In genomic region chr5:24597221-24597728, GRCm38 (mm10) we compare ENCODE assay signal across 8 mouse cellular contexts. TPM values are rescaled to one million over a fixed set of nuclear protein-coding genes. Genes with fewer than 3 reads are reported as not detected.
DNase-seq lines count a peak whose midpoint lies in the region; ATAC-seq and TF ChIP-seq lines count a peak whose summit lies in the region.
"Had no signal": no experiment of that assay in that cellular context is flagged by ENCODE, and none has a peak within 500 bp of the region (broad histone marks: within the 10 kb centered on the region; RNA-seq: fewer than 3 reads in every experiment).

No protein-coding gene starts in this region.

- H3K4me2 ChIP-seq in embryonic facial prominence, embryonic 13.5 days, result peak overlapping the region; percentile 26
- no peak overlapping the region for H3K4me2 ChIP-seq in heart, embryonic 13.5 days
- no peak overlapping the region for H3K4me2 ChIP-seq in kidney, postnatal 0 days (ENCODE audit: low read length)
- no peak overlapping the region for H3K4me2 ChIP-seq in lung, embryonic 15.5 days

- no peak overlapping the region for H3K27ac ChIP-seq in ES-E14 (ENCODE audit: insufficient read depth, low read depth, low read length, poor library complexity, severe bottlenecking)
- H3K27ac ChIP-seq in bone marrow, adult 2 months (ENCODE audit: control insufficient read depth, insufficient read depth, low read depth, low read length, poor library complexity), result no peak overlapping the region
- peak overlapping the region; percentile 62 for H3K27ac ChIP-seq in embryonic facial prominence, embryonic 13.5 days
- no peak overlapping the region for H3K27ac ChIP-seq in heart, embryonic 13.5 days (replicated peaks)
- no peak overlapping the region for H3K27ac ChIP-seq in kidney, postnatal 0 days
- no peak overlapping the region for H3K27ac ChIP-seq in lung, embryonic 15.5 days

- DNase-seq in ES-E14 (ENCODE audit: low read depth, low spot score), result peak; percentile 82
- peak; percentile 94 for DNase-seq in kidney, postnatal 0 days (ENCODE audit: low spot score)

- no peaks in the 10 kb centered on the region for H3K9me3 ChIP-seq in ES-E14 (ENCODE audit: control insufficient read depth, insufficient read depth, low read depth, low read length)
- no peaks in the 10 kb centered on the region for H3K9me3 ChIP-seq in embryonic facial prominence, embryonic 13.5 days
- no peaks in the 10 kb centered on the region for H3K9me3 ChIP-seq in heart, embryonic 13.5 days
- no peaks in the 10 kb centered on the region for H3K9me3 ChIP-seq in kidney, postnatal 0 days (replicated peaks; ENCODE audit: low read length)
- H3K9me3 ChIP-seq in lung, embryonic 15.5 days, result no peaks in the 10 kb centered on the region

- H3K4me1 ChIP-seq in ES-E14 (ENCODE audit: control insufficient read depth in 2 of 2, insufficient read depth in 2 of 2, low read length in 2 of 2, poor library complexity in 1 of 2), result peaks cover 4 to 17% of the 10 kb centered on the region in 2 experiments; a peak in 3 of 4 replicates
- H3K4me1 ChIP-seq in bone marrow, adult 2 months (ENCODE audit: control insufficient read depth, insufficient read depth, low read length), result no peaks in the 10 kb centered on the region; the same call in 1 of the 2 replicates
- H3K4me1 ChIP-seq in embryonic facial prominence, embryonic 13.5 days, result peaks cover 47% of the 10 kb centered on the region
- H3K4me1 ChIP-seq in heart, embryonic 13.5 days, result peaks cover 56% of the 10 kb centered on the region
- H3K4me1 ChIP-seq in kidney, postnatal 0 days (replicated peaks; ENCODE audit: insufficient read depth, low read length), result peaks cover 28% of the 10 kb centered on the region
- peaks cover 41% of the 10 kb centered on the region for H3K4me1 ChIP-seq in lung, embryonic 15.5 days

- H3K36me3 ChIP-seq in ES-E14 (ENCODE audit: control insufficient read depth, insufficient read depth, low read length, poor library complexity, severe bottlenecking), result no peaks in the 10 kb centered on the region
- H3K36me3 ChIP-seq in embryonic facial prominence, embryonic 13.5 days, result peaks cover 42% of the 10 kb centered on the region
- peaks cover 51% of the 10 kb centered on the region for H3K36me3 ChIP-seq in heart, embryonic 13.5 days
- H3K36me3 ChIP-seq in kidney, postnatal 0 days (ENCODE audit: insufficient read depth, low read length), result peaks cover 25% of the 10 kb centered on the region
- H3K36me3 ChIP-seq in lung, embryonic 15.5 days, result peaks cover 34% of the 10 kb centered on the region

- no peak overlapping the region for H3K9ac ChIP-seq in ES-E14 (ENCODE audit: insufficient read depth, low read depth, low read length, poor library complexity, severe bottlenecking)
- peak overlapping the region; percentile 52 for H3K9ac ChIP-seq in embryonic facial prominence, embryonic 13.5 days
- peak overlapping the region; percentile 37; the same call in 1 of the 2 replicates for H3K9ac ChIP-seq in heart, embryonic 13.5 days
- no peak overlapping the region for H3K9ac ChIP-seq in kidney, postnatal 0 days (ENCODE audit: low read depth, low read length)
- H3K9ac ChIP-seq in lung, embryonic 15.5 days, result no peak overlapping the region

- ATAC-seq in embryonic facial prominence, embryonic 13.5 days (ENCODE audit: insufficient number of reproducible peaks, insufficient read depth, low FRiP score, low TSS enrichment, low read depth), result no peak
- no peak for ATAC-seq in heart, embryonic 13.5 days (ENCODE audit: extremely low read depth, insufficient number of reproducible peaks, low FRiP score, low TSS enrichment)
- no peak; the same call in 1 of the 2 replicates for ATAC-seq in kidney, postnatal 0 days (replicated peaks; ENCODE audit: low FRiP score, low read depth)
- ATAC-seq in lung, embryonic 15.5 days (ENCODE audit: borderline replicate concordance, extremely low read depth, low FRiP score, low TSS enrichment), result peak; percentile 23; the same call in 1 of the 2 replicates
- peak; percentile 72 for ATAC-seq in neutrophil, adult 5-6 weeks (ENCODE audit: extremely low read depth, insufficient number of reproducible peaks, low FRiP score, poor library complexity, severe bottlenecking)

- TF ChIP-seq POLR2A in bone marrow, adult 2 months (IDR thresholded peaks at IDR 0.05; ENCODE audit: borderline replicate concordance, control insufficient read depth, low read depth, low read length), result no peak

- WGBS in bone marrow, adult 2 months, result 7% methylated on average over 2 of the region's 2 CpGs
- 65% methylated on average over 2 of the region's 2 CpGs for WGBS in embryonic facial prominence, embryonic 13.5 days
- WGBS in heart, embryonic 13.5 days, result 79% methylated on average over 2 of the region's 2 CpGs
- 51% methylated on average over 2 of the region's 2 CpGs for WGBS in kidney, postnatal 0 days
- WGBS in lung, embryonic 15.5 days, result 67% methylated on average over 2 of the region's 2 CpGs

- in situ Hi-C loops in ES-E14 (cut with MboI; ENCODE audit: low sequenced_read_pairs in 2 of 2, unreplicated experiment in 2 of 2), result no loop called here

- peaks cover 6% of the 10 kb centered on the region for H3K27me3 ChIP-seq in embryonic facial prominence, embryonic 13.5 days
- peaks cover 9% of the 10 kb centered on the region; the same call in 1 of the 2 replicates for H3K27me3 ChIP-seq in heart, embryonic 13.5 days (replicated peaks)
- peaks cover 4% of the 10 kb centered on the region; the same call in 1 of the 2 replicates for H3K27me3 ChIP-seq in kidney, postnatal 0 days (ENCODE audit: insufficient read depth, low read length)
- peaks cover 11% of the 10 kb centered on the region; the same call in 1 of the 2 replicates for H3K27me3 ChIP-seq in lung, embryonic 15.5 days

- TF ChIP-seq CTCF in bone marrow, adult 2 months (IDR thresholded peaks at IDR 0.05; ENCODE audit: control insufficient read depth, insufficient read depth, low read length), result 0 out of 2 replicates have a peak, but pooled peaks have one; percentile 9
- peak; percentile 80 for TF ChIP-seq CTCF in kidney, postnatal 0 days (IDR thresholded peaks at IDR 0.05; ENCODE audit: low read depth)

- no peak overlapping the region for H3K4me3 ChIP-seq in ES-E14 (ENCODE audit: insufficient read depth in 1 of 2, low read depth in 1 of 2, low read length in 2 of 2, poor library complexity in 1 of 2, severe bottlenecking in 1 of 2)
- no peak overlapping the region for H3K4me3 ChIP-seq in bone marrow, adult 2 months (replicated peaks; ENCODE audit: control insufficient read depth, low read depth, low read length)
- H3K4me3 ChIP-seq in embryonic facial prominence, embryonic 13.5 days, result no peak overlapping the region
- no peak overlapping the region for H3K4me3 ChIP-seq in heart, embryonic 13.5 days
- no peak overlapping the region for H3K4me3 ChIP-seq in kidney, postnatal 0 days (replicated peaks; ENCODE audit: low read depth, low read length)
- H3K4me3 ChIP-seq in lung, embryonic 15.5 days, result no peak overlapping the region

RNA-seq across cellular contexts. Expression of gene Chpf2, which starts 10.7 kb away (rescaled TPM):
- total RNA-seq in ES-E14 (2012; rRNA removed), result 23.0 and 23.7 TPM in 2 replicates
- polyA plus RNA-seq in bone marrow, adult 2 months (2011; ENCODE audit: insufficient read depth, insufficient read length, low replicate concordance, missing spikeins), result 8.6 and 20.6 TPM in 2 replicates
- polyA plus RNA-seq in embryonic facial prominence, embryonic 13.5 days (2015; fragmentation: Nextera tagmentation; extraction: Ambion mirVana), result 24.2 and 26.4 TPM in 2 replicates
- polyA plus RNA-seq in heart, embryonic 13.5 days (2015; fragmentation: Nextera tagmentation; extraction: Ambion mirVana), result 16.1 and 16.6 TPM in 2 replicates
- polyA plus RNA-seq in kidney, postnatal 0 days (2015; fragmentation: Nextera tagmentation; extraction: Ambion mirVana), result 26.0 and 27.6 TPM in 2 replicates
- 21.7 and 21.8 TPM in 2 replicates for polyA plus RNA-seq in lung, embryonic 15.5 days (2015; fragmentation: Nextera tagmentation; extraction: Ambion mirVana)
- 28.4 and 37.9 TPM in 2 replicates for total RNA-seq in neutrophil, adult 5-6 weeks (2017)

RNA-seq across cellular contexts. Expression of gene Abcf2, which starts 20.0 kb away (rescaled TPM):
- total RNA-seq in ES-E14 (2012; rRNA removed), result 139 and 171 TPM in 2 replicates
- 22.9 and 29.1 TPM in 2 replicates for polyA plus RNA-seq in bone marrow, adult 2 months (2011; ENCODE audit: insufficient read depth, insufficient read length, low replicate concordance, missing spikeins)
- polyA plus RNA-seq in embryonic facial prominence, embryonic 13.5 days (2015; fragmentation: Nextera tagmentation; extraction: Ambion mirVana), result 112 and 115 TPM in 2 replicates
- polyA plus RNA-seq in heart, embryonic 13.5 days (2015; fragmentation: Nextera tagmentation; extraction: Ambion mirVana), result 66.7 and 70.7 TPM in 2 replicates
- polyA plus RNA-seq in kidney, postnatal 0 days (2015; fragmentation: Nextera tagmentation; extraction: Ambion mirVana), result 74.4 and 79.6 TPM in 2 replicates
- 108 and 110 TPM in 2 replicates for polyA plus RNA-seq in lung, embryonic 15.5 days (2015; fragmentation: Nextera tagmentation; extraction: Ambion mirVana)
- total RNA-seq in neutrophil, adult 5-6 weeks (2017), result 40.0 and 40.4 TPM in 2 replicates

RNA-seq across cellular contexts. Expression of gene Smarcd3, which starts 26.9 kb away (rescaled TPM):
- 4.9 and 8.5 TPM in 2 replicates for total RNA-seq in ES-E14 (2012; rRNA removed)
- polyA plus RNA-seq in bone marrow, adult 2 months (2011; ENCODE audit: insufficient read depth, insufficient read length, low replicate concordance, missing spikeins), result 3.4 and 6.1 TPM in 2 replicates
- 37.4 and 43.5 TPM in 2 replicates for polyA plus RNA-seq in embryonic facial prominence, embryonic 13.5 days (2015; fragmentation: Nextera tagmentation; extraction: Ambion mirVana)
- 54.5 and 58.5 TPM in 2 replicates for polyA plus RNA-seq in heart, embryonic 13.5 days (2015; fragmentation: Nextera tagmentation; extraction: Ambion mirVana)
- polyA plus RNA-seq in kidney, postnatal 0 days (2015; fragmentation: Nextera tagmentation; extraction: Ambion mirVana), result 16.4 and 19.7 TPM in 2 replicates
- polyA plus RNA-seq in lung, embryonic 15.5 days (2015; fragmentation: Nextera tagmentation; extraction: Ambion mirVana), result 28.5 and 29.7 TPM in 2 replicates
- 0.25 and 1.0 TPM in 2 replicates for total RNA-seq in neutrophil, adult 5-6 weeks (2017)

RNA-seq across cellular contexts. Expression of gene 4931409K22Rik, which starts 40.7 kb away (rescaled TPM):
- 0.13 and 0.21 TPM in 2 replicates for total RNA-seq in ES-E14 (2012; rRNA removed)
- 4.7 TPM in 1 of 2 replicates, not detected in the other for polyA plus RNA-seq in bone marrow, adult 2 months (2011; ENCODE audit: insufficient read depth, insufficient read length, low replicate concordance, missing spikeins)
- polyA plus RNA-seq in embryonic facial prominence, embryonic 13.5 days (2015; fragmentation: Nextera tagmentation; extraction: Ambion mirVana), result 0.11 TPM in 1 of 2 replicates, not detected in the other
- 0.08 and 0.11 TPM in 2 replicates for polyA plus RNA-seq in heart, embryonic 13.5 days (2015; fragmentation: Nextera tagmentation; extraction: Ambion mirVana)
- polyA plus RNA-seq in kidney, postnatal 0 days (2015; fragmentation: Nextera tagmentation; extraction: Ambion mirVana), result 0.12 and 0.19 TPM in 2 replicates
- polyA plus RNA-seq in lung, embryonic 15.5 days (2015; fragmentation: Nextera tagmentation; extraction: Ambion mirVana), result not detected in 2 replicates
- total RNA-seq in neutrophil, adult 5-6 weeks (2017), result not detected in 2 replicates
- total RNA-seq: layer of hippocampus, adult 18-20 months had no signal

RNA-seq across cellular contexts. Expression of gene Asb10, which starts 56.5 kb away (rescaled TPM):
- 0.18 and 0.53 TPM in 2 replicates for total RNA-seq in ES-E14 (2012; rRNA removed)
- polyA plus RNA-seq in bone marrow, adult 2 months (2011; ENCODE audit: insufficient read depth, insufficient read length, low replicate concordance, missing spikeins), result not detected in 2 replicates
- polyA plus RNA-seq in embryonic facial prominence, embryonic 13.5 days (2015; fragmentation: Nextera tagmentation; extraction: Ambion mirVana), result 0.56 and 0.63 TPM in 2 replicates
- 4.1 TPM in 2 replicates for polyA plus RNA-seq in heart, embryonic 13.5 days (2015; fragmentation: Nextera tagmentation; extraction: Ambion mirVana)
- 0.69 and 0.93 TPM in 2 replicates for polyA plus RNA-seq in kidney, postnatal 0 days (2015; fragmentation: Nextera tagmentation; extraction: Ambion mirVana)
- polyA plus RNA-seq in lung, embryonic 15.5 days (2015; fragmentation: Nextera tagmentation; extraction: Ambion mirVana), result 0.36 and 0.59 TPM in 2 replicates
- total RNA-seq in neutrophil, adult 5-6 weeks (2017), result not detected in 2 replicates

Comparison
In these comparisons a context has a peak if more than half of its experiments do, and no peak if none do; other contexts are left out.
1. H3K9ac ChIP-seq: peak in embryonic facial prominence, embryonic 13.5 days (single experiment) and heart, embryonic 13.5 days (single experiment); none in ES-E14 (single experiment), kidney, postnatal 0 days (single experiment) and lung, embryonic 15.5 days (single experiment).
2. ATAC-seq: peak in lung, embryonic 15.5 days (single experiment) and neutrophil, adult 5-6 weeks (single experiment); none in embryonic facial prominence, embryonic 13.5 days (single experiment), heart, embryonic 13.5 days (single experiment) and kidney, postnatal 0 days (single experiment).